ENCODE assay signal across 27 mouse cellular contexts in the genomic region with DNA sequence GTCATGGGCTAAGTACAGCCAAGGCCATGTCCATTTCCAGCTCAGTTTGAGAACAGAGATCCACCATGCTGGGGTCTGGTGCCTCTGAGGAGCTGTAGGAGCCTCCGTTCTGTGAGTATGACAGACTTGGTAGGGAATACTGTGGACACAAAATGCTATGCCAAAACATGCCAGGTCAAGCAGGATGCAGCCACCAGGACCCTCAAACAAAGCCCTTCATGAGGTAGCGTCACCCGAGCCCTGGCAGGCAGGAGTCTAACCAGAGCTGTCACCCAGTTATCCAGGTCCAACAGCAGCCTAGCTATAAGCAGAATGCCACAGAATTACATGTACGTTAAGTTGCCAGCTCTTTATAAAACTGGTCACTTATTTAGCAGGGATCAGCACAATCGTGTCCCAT. TPM values are rescaled to one million over a fixed set of nuclear protein-coding genes. Genes with fewer than 3 reads are reported as not detected.
DNase-seq lines count a peak whose midpoint lies in the region; ATAC-seq and TF ChIP-seq lines count a peak whose summit lies in the region.
"Had no signal": no experiment of that assay in that cellular context is flagged by ENCODE, and none has a peak within 500 bp of the region (broad histone marks: within the 10 kb centered on the region; RNA-seq: fewer than 3 reads in every experiment).

No protein-coding gene starts in this region.

- no peak overlapping the region for H3K4me3 ChIP-seq in cerebellum, adult 2 months (replicated peaks; ENCODE audit: insufficient read depth, low read depth, low read length)
- no peak overlapping the region for H3K4me3 ChIP-seq in hindbrain, embryonic 16.5 days (ENCODE audit: low read length)
- H3K4me3 ChIP-seq in hindbrain, postnatal 0 days (ENCODE audit: low read length), result no peak overlapping the region
- no peak overlapping the region for H3K4me3 ChIP-seq in midbrain, embryonic 11.5 days (ENCODE audit: low read depth, low read length)
- no peak overlapping the region for H3K4me3 ChIP-seq in midbrain, embryonic 15.5 days
- H3K4me3 ChIP-seq: embryonic facial prominence, embryonic 12.5 days; erythroblast, embryonic 14.5 days; forebrain, embryonic 12.5 days; forebrain, embryonic 15.5 days; heart, embryonic 12.5 days; heart, embryonic 15.5 days; hindbrain, embryonic 12.5 days; hindbrain, embryonic 15.5 days had no signal

- H3K4me2 ChIP-seq in hindbrain, embryonic 16.5 days (ENCODE audit: low read length), result no peak overlapping the region
- no peak overlapping the region for H3K4me2 ChIP-seq in hindbrain, postnatal 0 days (ENCODE audit: low read depth, low read length)
- H3K4me2 ChIP-seq in midbrain, embryonic 11.5 days, result no peak overlapping the region
- H3K4me2 ChIP-seq in midbrain, embryonic 15.5 days, result no peak overlapping the region
- H3K4me2 ChIP-seq: embryonic facial prominence, embryonic 12.5 days; forebrain, embryonic 12.5 days; forebrain, embryonic 15.5 days; heart, embryonic 12.5 days; heart, embryonic 15.5 days; hindbrain, embryonic 12.5 days; hindbrain, embryonic 15.5 days had no signal

- no peak for ATAC-seq in hindbrain, embryonic 16.5 days
- no peak for ATAC-seq in hindbrain, postnatal 0 days
- ATAC-seq in midbrain, embryonic 11.5 days (ENCODE audit: low FRiP score), result no peak
- ATAC-seq in midbrain, embryonic 15.5 days (replicated peaks), result no peak
- ATAC-seq: forebrain, embryonic 15.5 days; inflammation-experienced regulatory T-cells, adult 6 months; intestine, embryonic 16.5 days; Patski had no signal

- TF ChIP-seq CTCF in cerebellum, adult 2 months (IDR thresholded peaks at IDR 0.05; ENCODE audit: borderline replicate concordance, insufficient read depth, low read depth, low read length), result no peak
- TF ChIP-seq CTCF in hindbrain, postnatal 0 days (IDR thresholded peaks at IDR 0.05; ENCODE audit: low read depth), result no peak

- no peaks in the 10 kb centered on the region for H3K27me3 ChIP-seq in cerebellum, adult 2 months (ENCODE audit: control insufficient read depth, insufficient read depth, low read length)
- no peaks in the 10 kb centered on the region for H3K27me3 ChIP-seq in hindbrain, embryonic 16.5 days (replicated peaks; ENCODE audit: control insufficient read depth, insufficient read depth, low read length)
- no peaks in the 10 kb centered on the region for H3K27me3 ChIP-seq in hindbrain, postnatal 0 days (ENCODE audit: insufficient read depth, low read length)
- peaks cover 12% of the 10 kb centered on the region for H3K27me3 ChIP-seq in midbrain, embryonic 11.5 days (ENCODE audit: control insufficient read depth, insufficient read depth, low read length)
- no peaks in the 10 kb centered on the region for H3K27me3 ChIP-seq in midbrain, embryonic 15.5 days (replicated peaks)
- H3K27me3 ChIP-seq: CH12.LX; embryonic facial prominence, embryonic 12.5 days; forebrain, embryonic 12.5 days; forebrain, embryonic 15.5 days; heart, embryonic 12.5 days; heart, embryonic 15.5 days; hindbrain, embryonic 12.5 days; hindbrain, embryonic 15.5 days; Patski had no signal

- H3K27ac ChIP-seq in cerebellum, adult 2 months (ENCODE audit: insufficient read depth, low read length), result peak overlapping the region; percentile 76; the same call in 1 of the 2 replicates
- H3K27ac ChIP-seq in hindbrain, embryonic 16.5 days (ENCODE audit: low read depth, low read length), result no peak overlapping the region
- H3K27ac ChIP-seq in hindbrain, postnatal 0 days, result no peak overlapping the region
- no peak overlapping the region for H3K27ac ChIP-seq in midbrain, embryonic 11.5 days (ENCODE audit: low read depth, low read length)
- H3K27ac ChIP-seq in midbrain, embryonic 15.5 days, result no peak overlapping the region
- H3K27ac ChIP-seq: embryonic facial prominence, embryonic 12.5 days; forebrain, embryonic 12.5 days; forebrain, embryonic 15.5 days; heart, embryonic 15.5 days; hindbrain, embryonic 12.5 days; hindbrain, embryonic 15.5 days had no signal

- no peak for DNase-seq in cerebellum, adult 2 months
- DNase-seq in cerebellum, postnatal 4 days (ENCODE audit: low spot score in 2 of 2), result no peak
- DNase-seq in hindbrain, postnatal 0 days (ENCODE audit: low spot score), result no peak
- peak; percentile 77 for DNase-seq in midbrain, embryonic 11.5 days (ENCODE audit: low spot score, missing footprints)
- DNase-seq in gastrocnemius, adult 8-10 months (ENCODE audit: low spot score in 2 of 2), result no peak
- DNase-seq: adrenal gland, postnatal 10 days; adrenal gland, postnatal 36 days; cerebellum, adult 11 months; cerebellum, adult 8-10 months; gastrocnemius, postnatal 10 days; gastrocnemius, postnatal 36 days; heart, postnatal 14 days had no signal

- peaks cover 3% of the 10 kb centered on the region for H3K36me3 ChIP-seq in hindbrain, embryonic 16.5 days (ENCODE audit: control insufficient read depth, insufficient read depth, low read length)
- H3K36me3 ChIP-seq in hindbrain, postnatal 0 days (ENCODE audit: insufficient read depth, low read length), result peaks cover 6% of the 10 kb centered on the region; the same call in 1 of the 2 replicates
- H3K36me3 ChIP-seq in midbrain, embryonic 11.5 days (ENCODE audit: control insufficient read depth, insufficient read depth, low read length), result no peaks in the 10 kb centered on the region
- peaks cover 5% of the 10 kb centered on the region; the same call in 1 of the 2 replicates for H3K36me3 ChIP-seq in midbrain, embryonic 15.5 days (replicated peaks)
- H3K36me3 ChIP-seq: embryonic facial prominence, embryonic 12.5 days; heart, embryonic 12.5 days; heart, embryonic 15.5 days had no signal

- 87% methylated on average over 5 of the region's 5 CpGs for WGBS in cerebellum, adult 2 months
- WGBS in hindbrain, embryonic 16.5 days, result 84% methylated on average over 5 of the region's 5 CpGs
- WGBS in hindbrain, postnatal 0 days, result 86% methylated on average over 5 of the region's 5 CpGs
- WGBS in midbrain, embryonic 11.5 days, result 87% methylated on average over 5 of the region's 5 CpGs
- 87% methylated on average over 5 of the region's 5 CpGs for WGBS in midbrain, embryonic 15.5 days

- no peak for TF ChIP-seq POLR2A in cerebellum, adult 2 months (IDR thresholded peaks at IDR 0.05; ENCODE audit: borderline replicate concordance, insufficient read depth, low read length)

- H3K4me1 ChIP-seq in cerebellum, adult 2 months (ENCODE audit: control insufficient read depth, insufficient read depth, low read length), result peaks cover 64% of the 10 kb centered on the region
- H3K4me1 ChIP-seq in hindbrain, embryonic 16.5 days (ENCODE audit: control insufficient read depth, insufficient read depth, low read depth, low read length), result peaks cover 23% of the 10 kb centered on the region
- peaks cover 20% of the 10 kb centered on the region; the same call in 1 of the 2 replicates for H3K4me1 ChIP-seq in hindbrain, postnatal 0 days (ENCODE audit: insufficient read depth, low read length)
- peaks cover 17% of the 10 kb centered on the region for H3K4me1 ChIP-seq in midbrain, embryonic 11.5 days (ENCODE audit: control insufficient read depth, insufficient read depth, low read length)
- peaks cover 11% of the 10 kb centered on the region for H3K4me1 ChIP-seq in midbrain, embryonic 15.5 days

- peak overlapping the region; percentile 22; the same call in 1 of the 2 replicates for H3K9ac ChIP-seq in hindbrain, embryonic 16.5 days (ENCODE audit: low read depth, low read length)
- H3K9ac ChIP-seq in hindbrain, postnatal 0 days (replicated peaks; ENCODE audit: low read length), result no peak overlapping the region
- no peak overlapping the region for H3K9ac ChIP-seq in midbrain, embryonic 11.5 days (ENCODE audit: low read length)
- H3K9ac ChIP-seq in midbrain, embryonic 15.5 days, result no peak overlapping the region
- H3K9ac ChIP-seq: embryonic facial prominence, embryonic 12.5 days; forebrain, embryonic 12.5 days; forebrain, embryonic 15.5 days; heart, embryonic 12.5 days; heart, embryonic 15.5 days; hindbrain, embryonic 12.5 days; hindbrain, embryonic 15.5 days had no signal

- H3K9me3 ChIP-seq in hindbrain, embryonic 16.5 days (ENCODE audit: control insufficient read depth, low read length), result no peaks in the 10 kb centered on the region
- no peaks in the 10 kb centered on the region for H3K9me3 ChIP-seq in hindbrain, postnatal 0 days (ENCODE audit: low read length)
- no peaks in the 10 kb centered on the region for H3K9me3 ChIP-seq in midbrain, embryonic 11.5 days (ENCODE audit: control insufficient read depth, low read length)
- no peaks in the 10 kb centered on the region for H3K9me3 ChIP-seq in midbrain, embryonic 15.5 days
- H3K9me3 ChIP-seq: embryonic facial prominence, embryonic 12.5 days; forebrain, embryonic 12.5 days; forebrain, embryonic 15.5 days; G1E; heart, embryonic 12.5 days; heart, embryonic 15.5 days; hindbrain, embryonic 12.5 days; hindbrain, embryonic 15.5 days had no signal

RNA-seq across cellular contexts. Expression of gene Ralgps1, which starts 51.8 kb away (rescaled TPM):
- 48.7 and 52.4 TPM in 2 replicates for polyA plus RNA-seq in cerebellum, adult 2 months (2012; rRNA removed)
- polyA plus RNA-seq in hindbrain, embryonic 16.5 days (2015; fragmentation: Nextera tagmentation; extraction: Ambion mirVana), result 32.0 and 44.4 TPM in 2 replicates
- total RNA-seq in hindbrain, postnatal 0 days (2014; rRNA removed), result 69.9 and 75.5 TPM in 2 replicates
- polyA plus RNA-seq in hindbrain, postnatal 0 days (2015; fragmentation: Nextera tagmentation; extraction: Ambion mirVana), result 18.8 and 20.7 TPM in 2 replicates
- 13.5 and 13.8 TPM in 2 replicates for polyA plus RNA-seq in midbrain, embryonic 11.5 days (2014; fragmentation: Nextera tagmentation; extraction: Ambion mirVana)
- 47.6 and 53.1 TPM in 2 replicates for polyA plus RNA-seq in midbrain, embryonic 15.5 days (2015; fragmentation: Nextera tagmentation; extraction: Ambion mirVana)
- total RNA-seq in gastrocnemius, adult 8-10 months (2022), result 1 to 10 TPM; 1.8 to 3.2 (median 2.2) TPM
- polyA plus RNA-seq: erythroblast, embryonic 14.5 days had no signal
